Mouse (Mus musculus) right cerebral cortex, postnatal 10 days (tissue): ENCODE data around the gene Lkaaear1.

Experiments
- DNase-seq, 2 experiments: peaks; one replicate each; pipeline ENCODE4 v3.0.0; 2021; ENCODE audit warnings: low spot score in 2 of 2

The Lkaaear1 gene

DNA sequence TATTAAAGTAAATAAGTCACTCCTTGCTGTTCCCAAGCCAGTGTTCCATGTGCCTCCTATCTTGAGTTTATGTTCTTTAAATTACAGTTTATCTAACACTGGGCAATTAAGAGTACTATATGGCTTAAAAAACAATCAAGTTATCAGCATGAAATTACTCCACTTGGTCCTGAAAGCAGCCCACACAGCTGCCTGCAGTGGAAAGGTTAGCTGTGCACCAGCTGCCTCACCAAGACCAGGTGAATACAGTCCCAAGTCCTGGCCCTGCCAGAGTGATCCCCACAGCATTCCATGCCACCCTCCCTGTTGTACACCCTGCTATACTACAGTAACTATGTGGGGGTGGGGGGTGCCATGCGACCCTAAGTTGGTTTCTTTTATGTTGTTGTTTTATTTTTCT lies 44.7 kb downstream of the Lkaaear1 start:
- DNase-seq = no peak

DNA sequence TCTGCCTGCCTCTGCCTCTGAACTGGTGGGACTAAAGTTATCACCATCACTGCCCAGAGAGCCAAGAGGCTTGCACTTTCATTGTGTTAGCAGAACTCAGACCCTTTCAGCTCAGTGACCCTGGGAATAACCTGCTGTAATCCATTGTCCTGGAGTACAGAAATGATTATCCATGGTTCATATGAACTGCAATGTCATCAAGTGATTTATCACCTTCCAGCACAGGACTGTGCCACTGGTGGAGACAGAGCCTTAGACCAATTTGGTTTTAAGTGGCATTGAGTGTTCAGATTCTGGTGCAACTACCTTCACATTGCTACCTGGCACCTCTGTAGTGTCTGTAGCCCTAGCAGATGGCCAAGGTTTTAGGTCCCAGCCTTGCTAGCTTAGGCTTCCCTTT lies 45.2 kb downstream of the Lkaaear1 start:
- no peak for DNase-seq

DNA sequence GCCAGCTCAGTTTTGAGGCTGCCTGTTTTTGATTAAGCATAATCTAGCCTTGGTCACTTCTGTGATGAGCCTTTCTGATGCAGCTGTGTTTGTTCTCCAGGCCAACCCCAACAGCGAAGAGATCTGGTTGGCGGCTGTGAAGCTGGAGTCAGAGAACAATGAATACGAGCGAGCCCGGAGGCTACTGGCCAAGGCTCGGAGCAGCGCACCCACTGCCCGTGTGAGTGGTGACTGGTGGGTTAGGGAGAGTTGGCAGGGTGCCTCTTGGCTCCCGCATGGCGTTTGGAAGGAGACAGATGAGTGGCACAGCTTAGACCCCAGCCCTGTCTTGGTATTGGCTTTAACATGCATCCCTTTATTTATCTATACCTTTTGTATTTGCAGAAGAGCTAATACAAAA lies 49.3 kb downstream of the Lkaaear1 start:
- DNase-seq = peak; percentile 34 to 36
